Mouse (Mus musculus): ENCODE results near the gene Gal3st4. TPM values are rescaled to one million over a fixed set of nuclear protein-coding genes. Genes with fewer than 3 reads are reported as not detected.

The Gal3st4 gene
- polyA plus RNA-seq (2015; fragmentation: Nextera tagmentation; extraction: Ambion mirVana) = 3.6 and 4.5 TPM in 2 replicates

DNA sequence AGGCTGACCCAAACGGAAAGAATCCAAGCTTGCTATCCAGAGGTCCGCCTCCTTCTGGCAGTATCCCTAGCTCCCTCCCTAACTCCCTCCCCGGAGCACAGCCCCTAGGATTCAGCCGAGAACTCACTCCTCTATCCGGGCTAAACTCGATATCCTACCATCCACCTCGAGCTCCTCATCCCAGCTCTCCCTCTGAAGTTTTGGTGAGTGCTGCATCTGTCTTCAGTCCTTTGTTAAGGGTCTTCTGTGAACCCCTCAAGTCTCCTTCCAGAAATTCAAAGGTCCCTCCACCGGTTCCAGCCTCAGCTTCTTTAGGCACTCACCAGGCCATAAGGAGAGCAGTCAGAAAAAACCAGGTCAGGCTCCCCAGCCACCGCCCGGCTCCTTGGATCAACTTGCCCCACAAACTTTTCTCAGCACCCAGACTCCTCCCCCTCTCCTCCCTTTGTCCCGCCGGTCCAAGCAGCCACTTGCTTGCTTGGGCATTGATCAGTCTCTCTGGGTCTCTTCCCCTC lies at the start of gene Gal3st4:
TSS of gene Gal3st4 (minus strand) at position 432 of the 515 bp plus-strand sequence.
- DNase-seq (ENCODE audit: low spot score) (peak; percentile 43), ATAC-seq (ENCODE audit: low FRiP score, low TSS enrichment) (peak; percentile 66; the same call in 1 of the 2 replicates)
- H3K27ac ChIP-seq (replicated peaks) = peak within 1 kb of the TSS; percentile 64; the same call in 1 of the 2 replicates

DNA sequence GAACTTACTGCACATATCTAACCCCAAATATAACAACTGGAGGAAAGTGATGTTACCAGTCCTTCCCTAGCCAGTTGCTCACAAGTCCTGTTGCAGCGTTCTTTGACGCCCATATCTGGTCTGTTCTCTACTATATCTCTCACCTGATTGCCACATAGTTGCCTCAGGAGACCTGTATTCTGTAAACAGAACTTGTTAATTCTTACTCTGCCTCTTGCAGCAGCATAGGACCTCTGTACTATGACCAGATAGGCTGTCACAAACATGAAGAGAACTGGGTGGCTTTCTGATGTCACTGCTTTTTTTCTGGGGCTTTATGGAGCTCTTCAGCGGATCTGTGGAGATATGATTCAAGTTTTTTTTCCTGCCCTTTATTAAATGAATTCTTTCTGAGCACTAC lies 40.2 kb upstream of the Gal3st4 start:
- DNase-seq (ENCODE audit: low spot score) (no peak), ATAC-seq (ENCODE audit: low FRiP score, low TSS enrichment) (no peak)
- H3K36me3 ChIP-seq (ENCODE audit: control insufficient read depth, insufficient read depth, low read length) = no peaks in the 10 kb centered on the region
- H3K4me1 ChIP-seq (replicated peaks; ENCODE audit: control insufficient read depth, insufficient read depth) = no peaks in the 10 kb centered on the region
- no peak overlapping the region for H3K27ac ChIP-seq (replicated peaks)
- 90% methylated on average over 3 of the region's 3 CpGs for WGBS
- no peak overlapping the region for H3K4me2 ChIP-seq (replicated peaks; ENCODE audit: low read depth)
- no peak overlapping the region for H3K4me3 ChIP-seq (ENCODE audit: low read depth, low read length)
- TF ChIP-seq CTCF (IDR thresholded peaks at IDR 0.05; ENCODE audit: low read depth) = no peak
- no peak for TF ChIP-seq EP300 (optimal IDR thresholded peaks at IDR 0.05)
- H3K27me3 ChIP-seq (ENCODE audit: control insufficient read depth, insufficient read depth, low read length) = no peaks in the 10 kb centered on the region
- no peak overlapping the region for H3K9ac ChIP-seq (ENCODE audit: low read length)
- H3K9me3 ChIP-seq (ENCODE audit: control insufficient read depth, low read length) = no peaks in the 10 kb centered on the region

More for the DNA sequence above, at the start of gene Gal3st4:
- Histone ChIP-seq H3K4me3 (ENCODE audit: low read depth, low read length) (peak within 1 kb of the TSS; percentile 10; the same call in 1 of the 2 replicates), H3K27me3 (ENCODE audit: control insufficient read depth, insufficient read depth, low read length) (no peaks in the 10 kb centered on the region), H3K4me2 (replicated peaks; ENCODE audit: low read depth) (peak within 1 kb of the TSS; percentile 41), H3K9me3 (ENCODE audit: control insufficient read depth, low read length) (no peaks in the 10 kb centered on the region), H3K9ac (ENCODE audit: low read length) (0 out of 2 replicates have a peak within 1 kb of the TSS, but pooled peaks have one; percentile 39), H3K4me1 (replicated peaks; ENCODE audit: control insufficient read depth, insufficient read depth) (peaks cover 3% of the 10 kb centered on the region; the same call in 1 of the 2 replicates), H3K36me3 (ENCODE audit: control insufficient read depth, insufficient read depth, low read length) (no peaks in the 10 kb centered on the region)
- TF ChIP-seq CTCF (IDR thresholded peaks at IDR 0.05; ENCODE audit: low read depth) (peak; percentile 37; the same call in 1 of the 2 replicates), EP300 (optimal IDR thresholded peaks at IDR 0.05) (no peak)
- 2% methylated on average over 12 of the region's 12 CpGs for WGBS

DNA sequence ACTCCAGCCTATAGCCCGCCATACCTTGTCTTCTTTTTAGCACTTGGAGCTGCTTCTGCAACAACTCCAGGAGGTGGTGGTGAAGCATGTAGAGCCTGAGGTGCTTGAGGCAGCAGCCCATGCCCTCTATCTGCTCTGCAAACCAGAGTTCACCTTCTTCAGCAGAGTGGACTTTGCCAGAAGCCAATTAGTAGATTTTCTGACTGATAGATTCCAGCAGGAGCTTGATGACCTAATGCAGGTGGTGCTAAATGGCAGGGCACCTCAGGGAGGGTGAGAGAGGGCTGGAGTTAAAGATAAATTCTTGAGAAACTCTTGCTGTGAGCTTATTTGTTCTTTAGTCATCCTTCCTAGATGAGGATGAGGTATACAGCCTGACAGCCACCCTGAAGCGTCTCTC lies 27.0 kb upstream of the Gal3st4 start:
- WGBS = 70% methylated on average over 2 of the region's 2 CpGs
- Histone ChIP-seq H3K27me3 (ENCODE audit: control insufficient read depth, insufficient read depth, low read length) (no peaks in the 10 kb centered on the region), H3K9me3 (ENCODE audit: control insufficient read depth, low read length) (no peaks in the 10 kb centered on the region), H3K4me3 (ENCODE audit: low read depth, low read length) (no peak overlapping the region), H3K9ac (ENCODE audit: low read length) (no peak overlapping the region), H3K36me3 (ENCODE audit: control insufficient read depth, insufficient read depth, low read length) (no peaks in the 10 kb centered on the region), H3K27ac (replicated peaks) (no peak overlapping the region), H3K4me1 (replicated peaks; ENCODE audit: control insufficient read depth, insufficient read depth) (no peaks in the 10 kb centered on the region), H3K4me2 (replicated peaks; ENCODE audit: low read depth) (no peak overlapping the region)
- no peak for DNase-seq (ENCODE audit: low spot score)
- TF ChIP-seq EP300 (optimal IDR thresholded peaks at IDR 0.05) (no peak), CTCF (IDR thresholded peaks at IDR 0.05; ENCODE audit: low read depth) (no peak)
- no peak for ATAC-seq (ENCODE audit: low FRiP score, low TSS enrichment)

DNA sequence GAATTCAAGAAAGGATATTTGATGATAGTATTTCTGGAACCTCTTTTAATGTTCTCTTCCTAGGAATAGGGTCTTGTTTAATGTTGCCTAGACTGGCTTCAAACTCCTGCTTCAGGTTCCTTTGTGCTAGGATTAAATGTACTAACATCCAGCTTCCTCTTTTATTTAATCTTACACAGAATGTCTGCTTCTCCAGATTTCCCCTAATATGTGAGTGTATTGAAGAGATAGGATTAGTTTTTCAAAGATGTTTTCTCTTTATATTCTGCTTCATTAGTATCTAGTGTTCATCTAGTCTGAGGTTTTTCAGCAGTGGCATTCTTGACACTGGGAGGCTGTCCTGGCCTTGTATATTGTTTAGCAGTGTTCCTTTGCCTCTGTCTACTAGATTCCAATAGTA lies 21.5 kb upstream of the Gal3st4 start:
- no peaks in the 10 kb centered on the region for H3K27me3 ChIP-seq (ENCODE audit: control insufficient read depth, insufficient read depth, low read length)
- TF ChIP-seq EP300 (optimal IDR thresholded peaks at IDR 0.05) (no peak), CTCF (IDR thresholded peaks at IDR 0.05; ENCODE audit: low read depth) (no peak)
- H3K9ac ChIP-seq (ENCODE audit: low read length) = no peak overlapping the region
- no peaks in the 10 kb centered on the region for H3K4me1 ChIP-seq (replicated peaks; ENCODE audit: control insufficient read depth, insufficient read depth)
- H3K27ac ChIP-seq (replicated peaks) = no peak overlapping the region
- no peak overlapping the region for H3K4me3 ChIP-seq (ENCODE audit: low read depth, low read length)
- ATAC-seq (ENCODE audit: low FRiP score, low TSS enrichment) = no peak
- H3K9me3 ChIP-seq (ENCODE audit: control insufficient read depth, low read length) = no peaks in the 10 kb centered on the region
- H3K36me3 ChIP-seq (ENCODE audit: control insufficient read depth, insufficient read depth, low read length) = no peaks in the 10 kb centered on the region
- no peak overlapping the region for H3K4me2 ChIP-seq (replicated peaks; ENCODE audit: low read depth)
- no peak for DNase-seq (ENCODE audit: low spot score)

DNA sequence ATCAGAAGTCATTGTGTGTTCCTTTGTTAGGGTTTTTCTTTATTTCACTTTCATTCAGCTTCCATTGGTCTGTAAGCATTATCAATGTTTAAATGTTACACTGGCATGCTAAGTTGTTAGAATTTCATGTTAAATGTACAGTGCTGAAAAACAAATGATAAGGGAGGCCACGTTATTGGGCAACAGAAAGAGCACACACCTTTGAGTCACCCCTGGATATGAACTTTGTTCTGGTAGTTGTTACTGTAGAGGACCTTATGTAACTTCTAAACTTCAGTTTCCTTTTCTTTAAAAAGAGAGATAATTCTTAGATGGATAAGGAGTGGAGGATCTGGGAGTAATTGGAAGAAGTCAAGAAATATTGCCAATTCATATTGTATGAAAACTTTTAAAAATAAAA lies 19.0 kb upstream of the Gal3st4 start:
- Histone ChIP-seq H3K36me3 (ENCODE audit: control insufficient read depth, insufficient read depth, low read length) (no peaks in the 10 kb centered on the region), H3K27me3 (ENCODE audit: control insufficient read depth, insufficient read depth, low read length) (no peaks in the 10 kb centered on the region), H3K4me1 (replicated peaks; ENCODE audit: control insufficient read depth, insufficient read depth) (no peaks in the 10 kb centered on the region), H3K4me2 (replicated peaks; ENCODE audit: low read depth) (no peak overlapping the region), H3K4me3 (ENCODE audit: low read depth, low read length) (no peak overlapping the region), H3K9ac (ENCODE audit: low read length) (no peak overlapping the region), H3K27ac (replicated peaks) (no peak overlapping the region), H3K9me3 (ENCODE audit: control insufficient read depth, low read length) (no peaks in the 10 kb centered on the region)
- TF ChIP-seq CTCF (IDR thresholded peaks at IDR 0.05; ENCODE audit: low read depth) = no peak
- no peak for TF ChIP-seq EP300 (optimal IDR thresholded peaks at IDR 0.05)
- 53% methylated on average over 1 of the region's 1 CpGs for WGBS
- DNase-seq (ENCODE audit: low spot score) (no peak), ATAC-seq (ENCODE audit: low FRiP score, low TSS enrichment) (no peak)

DNA sequence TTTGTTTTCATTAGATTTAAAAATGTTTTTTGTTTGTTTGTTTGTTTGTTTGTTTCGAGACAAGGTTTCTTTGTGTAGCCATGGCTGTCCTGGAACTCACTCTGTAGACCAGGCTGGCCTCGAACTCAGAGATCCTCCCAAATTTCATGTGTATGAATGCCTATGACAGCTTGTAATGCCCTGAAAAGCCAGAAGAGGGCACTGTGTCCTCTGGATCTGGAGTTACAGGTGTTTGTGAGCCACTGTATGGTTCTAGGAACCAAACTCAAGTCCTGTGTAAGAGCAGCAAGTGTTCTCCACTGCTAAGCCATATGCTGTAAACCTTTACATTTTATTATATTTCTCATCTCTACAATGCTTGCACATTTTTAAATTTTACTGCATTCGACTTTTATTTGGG lies 15.2 kb upstream of the Gal3st4 start:
- H3K4me2 ChIP-seq (replicated peaks; ENCODE audit: low read depth) = no peak overlapping the region
- no peak overlapping the region for H3K27ac ChIP-seq (replicated peaks)
- H3K36me3 ChIP-seq (ENCODE audit: control insufficient read depth, insufficient read depth, low read length) = no peaks in the 10 kb centered on the region
- H3K9ac ChIP-seq (ENCODE audit: low read length) = no peak overlapping the region
- TF ChIP-seq CTCF (IDR thresholded peaks at IDR 0.05; ENCODE audit: low read depth) (peak; percentile 49), EP300 (optimal IDR thresholded peaks at IDR 0.05) (no peak)
- no peaks in the 10 kb centered on the region for H3K4me1 ChIP-seq (replicated peaks; ENCODE audit: control insufficient read depth, insufficient read depth)
- WGBS = 76% methylated on average over 3 of the region's 3 CpGs
- ATAC-seq (ENCODE audit: low FRiP score, low TSS enrichment) (no peak), DNase-seq (ENCODE audit: low spot score) (no peak)
- H3K4me3 ChIP-seq (ENCODE audit: low read depth, low read length) = no peak overlapping the region
- no peaks in the 10 kb centered on the region for H3K27me3 ChIP-seq (ENCODE audit: control insufficient read depth, insufficient read depth, low read length)
- no peaks in the 10 kb centered on the region for H3K9me3 ChIP-seq (ENCODE audit: control insufficient read depth, low read length)
